Mouse (Mus musculus): ENCODE measurements around the gene Naa10.
A peak's percentile ranks its signal among the peaks of the same experiment; 100 is the strongest.

DNA sequence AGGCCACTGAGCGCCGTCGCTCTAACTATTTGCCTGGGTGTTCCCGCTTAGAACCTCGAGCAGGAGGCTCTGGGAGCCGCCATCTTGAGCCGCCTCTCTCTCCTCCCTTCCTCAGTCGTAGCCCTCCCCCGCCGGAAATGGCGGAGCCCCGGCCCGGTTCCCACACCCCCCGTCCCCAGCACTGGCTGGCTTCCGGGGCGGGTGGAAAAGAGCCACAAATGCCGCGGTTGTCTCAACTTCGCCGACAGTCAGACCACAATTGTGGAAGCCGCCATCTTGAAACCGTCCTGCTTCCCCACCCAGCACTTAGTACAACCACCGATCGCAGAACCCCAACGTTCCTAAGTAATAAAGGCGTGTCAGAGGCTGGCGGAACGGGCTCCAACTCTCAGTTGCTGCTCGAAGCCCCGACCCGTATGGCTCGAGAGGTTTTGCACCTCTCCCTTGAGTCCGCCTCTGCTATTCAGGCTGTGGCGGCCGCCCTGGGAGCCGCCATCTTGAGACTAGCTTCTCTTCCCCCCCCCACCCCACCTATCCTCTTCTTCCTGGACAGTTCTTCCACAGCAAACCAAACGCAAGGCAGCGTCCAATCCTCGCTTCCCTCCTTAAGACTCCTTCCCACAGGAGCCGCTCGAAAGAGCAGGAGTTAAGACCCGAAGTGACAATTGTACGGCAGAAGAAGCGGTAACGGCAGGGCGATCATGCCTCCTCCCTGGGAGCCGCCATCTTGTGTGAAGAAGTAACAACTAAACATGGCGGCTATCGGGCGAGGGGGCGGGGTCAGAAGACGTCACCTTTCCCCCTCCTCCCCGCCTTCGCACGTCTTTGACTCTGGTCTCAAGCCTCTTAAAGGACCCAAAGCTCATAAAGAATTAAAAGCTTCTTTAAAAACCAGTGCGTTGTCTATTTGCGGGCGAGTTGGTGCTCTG, 44.8 kb upstream of the Naa10 start, which contains the start of gene Hcfc1:
- TF ChIP-seq POLR2A (IDR thresholded peaks at IDR 0.05; ENCODE audit: borderline replicate concordance, extremely low read depth, low read depth, low read length) (peak; percentile 87; the same call in 1 of the 2 replicates), CTCF (IDR thresholded peaks at IDR 0.05; ENCODE audit: insufficient read depth, low read length) (no peak)

Data from lung, adult 2 months (tissue).